17 mouse cellular contexts compared by ENCODE assay signal in the genomic region with DNA sequence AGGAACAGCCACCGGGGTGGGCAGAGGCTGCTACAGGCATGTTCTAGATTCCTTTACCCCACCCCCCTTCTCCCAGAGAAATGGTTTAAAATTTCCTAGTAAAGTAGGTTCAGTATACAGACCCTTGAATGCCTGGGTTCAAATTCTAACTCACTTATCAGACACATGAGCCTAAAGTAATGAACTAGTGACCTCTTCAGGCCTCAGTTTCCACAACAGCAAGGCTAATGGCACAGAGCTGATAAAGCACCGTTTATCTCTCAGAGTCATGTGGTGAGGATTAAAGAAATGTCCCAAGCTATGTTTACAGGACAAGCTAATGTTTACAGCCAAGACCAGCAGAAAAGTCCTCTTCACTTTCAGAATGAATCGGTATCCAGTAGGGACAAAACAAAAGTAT. TPM values are rescaled to one million over a fixed set of nuclear protein-coding genes. Genes with fewer than 3 reads are reported as not detected.
DNase-seq lines count a peak whose midpoint lies in the region; ATAC-seq and TF ChIP-seq lines count a peak whose summit lies in the region.
"Had no signal": no experiment of that assay in that cellular context is flagged by ENCODE, and none has a peak within 500 bp of the region (broad histone marks: within the 10 kb centered on the region; RNA-seq: fewer than 3 reads in every experiment).

No protein-coding gene starts in this region.

- H3K4me3 ChIP-seq in liver, adult 2 months (ENCODE audit: insufficient read depth, low read depth, low read length) = no peak overlapping the region
- no peak overlapping the region for H3K4me3 ChIP-seq in liver, embryonic 11.5 days (ENCODE audit: low read depth, low read length)
- H3K4me3 ChIP-seq: heart, embryonic 15.5 days; hindbrain, embryonic 10.5 days; midbrain, embryonic 13.5 days; myocyte had no signal

- H3K4me1 ChIP-seq in liver, adult 2 months (ENCODE audit: control insufficient read depth, insufficient read depth, low read length) = peaks cover 5% of the 10 kb centered on the region
- H3K4me1 ChIP-seq in liver, embryonic 11.5 days (replicated peaks; ENCODE audit: control insufficient read depth, insufficient read depth, low read length) = peaks cover 30% of the 10 kb centered on the region
- H3K4me1 ChIP-seq: midbrain, embryonic 13.5 days had no signal

- H3K27ac ChIP-seq in liver, adult 2 months (replicated peaks; ENCODE audit: insufficient read depth, low read depth, low read length) = no peak overlapping the region
- H3K27ac ChIP-seq in liver, embryonic 11.5 days (ENCODE audit: low read depth, low read length) = no peak overlapping the region
- H3K27ac ChIP-seq: heart, embryonic 15.5 days; hindbrain, embryonic 10.5 days; midbrain, embryonic 13.5 days had no signal

- POLR2A ChIA-PET in Patski (lab: Charles Lee) = no interaction called here

- CTCF ChIA-PET in Patski (lab: Charles Lee) = interaction anchor here (0.8 kb wide), 1 partner anchor 12 kb away, joined by 3 read pairs; no protein-coding TSS in a partner anchor

- ATAC-seq in Patski = no peak
- peak; percentile 66 for ATAC-seq in liver, embryonic 11.5 days (replicated peaks; ENCODE audit: low FRiP score)
- ATAC-seq: CD4-positive, CD25-positive, alpha-beta regulatory T cell, adult 4 months; midbrain, embryonic 13.5 days had no signal

- H3K9me3 ChIP-seq in liver, embryonic 11.5 days (ENCODE audit: control insufficient read depth, low read length) = no peaks in the 10 kb centered on the region
- H3K9me3 ChIP-seq: heart, embryonic 15.5 days; hindbrain, embryonic 10.5 days; midbrain, embryonic 13.5 days had no signal

- H3K27me3 ChIP-seq in liver, adult 2 months (ENCODE audit: control insufficient read depth, insufficient read depth, low read length) = no peaks in the 10 kb centered on the region
- no peaks in the 10 kb centered on the region for H3K27me3 ChIP-seq in Patski
- H3K27me3 ChIP-seq in liver, embryonic 11.5 days (replicated peaks; ENCODE audit: control insufficient read depth, insufficient read depth, low read length) = no peaks in the 10 kb centered on the region
- H3K27me3 ChIP-seq: heart, embryonic 15.5 days; midbrain, embryonic 13.5 days had no signal

- H3K4me2 ChIP-seq in liver, embryonic 11.5 days = no peak overlapping the region
- H3K4me2 ChIP-seq: heart, embryonic 15.5 days; midbrain, embryonic 13.5 days had no signal

- 11% methylated on average over 3 of the region's 3 CpGs for WGBS in liver, adult 2 months
- WGBS in liver, embryonic 11.5 days = 20% methylated on average over 3 of the region's 3 CpGs

- TF ChIP-seq POLR2A in liver, adult 2 months (IDR thresholded peaks at IDR 0.05; ENCODE audit: extremely low read depth, insufficient read depth, low read length) = no peak

- intact Hi-C loops in gastrocnemius, postnatal 14 days (cut with DNase I; ENCODE audit: low total_unique reads) = no loop called here

- no peak overlapping the region for H3K9ac ChIP-seq in liver, adult 2 months (ENCODE audit: low read depth, low read length)
- no peak overlapping the region for H3K9ac ChIP-seq in liver, embryonic 11.5 days (ENCODE audit: low read depth, low read length)
- H3K9ac ChIP-seq: heart, embryonic 15.5 days; midbrain, embryonic 13.5 days had no signal

- in situ Hi-C loops in Patski (cut with MboI; ENCODE audit: low pct_unique_long_range_greater_than_20kb) = no loop called here

- no peaks in the 10 kb centered on the region for H3K36me3 ChIP-seq in liver, adult 2 months (ENCODE audit: control insufficient read depth, insufficient read depth, low read length)
- no peaks in the 10 kb centered on the region; the same call in 1 of the 2 replicates for H3K36me3 ChIP-seq in liver, embryonic 11.5 days (ENCODE audit: control insufficient read depth, insufficient read depth, low read length)
- H3K36me3 ChIP-seq: heart, embryonic 15.5 days; hindbrain, embryonic 10.5 days; midbrain, embryonic 13.5 days had no signal

- peak; percentile 47 for DNase-seq in liver, adult 2 months (ENCODE audit: extremely low read depth, low read depth, low spot score)
- DNase-seq in liver = no peak
- no peak for DNase-seq in Patski (ENCODE audit: low read depth, low spot score)
- no peak for DNase-seq in liver, embryonic 11.5 days (ENCODE audit: low spot score)
- peak; percentile 79 for DNase-seq in yolk sac, embryonic 10.5 days (ENCODE audit: low spot score)
- no peak for DNase-seq in gastrocnemius, postnatal 14 days
- no peak for DNase-seq in right cerebral cortex, adult 18-20 months
- DNase-seq: cerebellum, postnatal 25 days; kidney, adult 9 months; lung, postnatal 4 days; right cerebral cortex, postnatal 14 days; thymus, postnatal 25 days had no signal

- peaks cover 2% of the 10 kb centered on the region; the same call in 1 of the 2 replicates for H3K79me2 ChIP-seq in liver, adult 2 months (ENCODE audit: control insufficient read depth, insufficient read depth, low read length)

- TF ChIP-seq CTCF in liver, adult 2 months (IDR thresholded peaks at IDR 0.05; ENCODE audit: low read depth, low read length) = no peak
- peak; percentile 30 for TF ChIP-seq CTCF in Patski (IDR thresholded peaks at IDR 0.05)

RNA-seq across cellular contexts. Expression of gene Foxp1, which starts 29.6 kb away (rescaled TPM):
- total RNA-seq in liver, adult 2 months (2014; rRNA removed) = 24.8 and 35.3 TPM in 2 replicates
- polyA plus RNA-seq in liver, adult 2 months (2012; rRNA removed) = 18.8 and 22.7 TPM in 2 replicates
- polyA plus RNA-seq in Patski (2021) = 39.3 TPM
- 62.1 and 67.8 TPM in 2 replicates for polyA plus RNA-seq in liver, embryonic 11.5 days (2014; fragmentation: Nextera tagmentation; extraction: Ambion mirVana)
- 10 to 100 TPM; 18.0 to 20.7 TPM for total RNA-seq in gastrocnemius, postnatal 14 days (2021)

Comparison
In these comparisons a context has a peak if more than half of its experiments do, and no peak if none do; other contexts are left out.
1. DNase-seq: peak in liver, adult 2 months (single experiment) and yolk sac, embryonic 10.5 days (single experiment); none in liver (single experiment), Patski (single experiment), liver, embryonic 11.5 days (single experiment), gastrocnemius, postnatal 14 days (single experiment) and right cerebral cortex, adult 18-20 months (single experiment).